Mouse (Mus musculus): ENCODE data around the gene Rnd3.

Gene Rnd3

GRCm38 (mm10) chr2:51148975-51149374, at the start of gene Rnd3:
Rnd3 (minus strand) TSS chr2:51149111.
- peak; percentile 97 for DNase-seq

GRCm38 (mm10) chr2:51192319-51192718, 43.4 kb upstream of the Rnd3 start:
- peak in 1 of 2 experiments; percentile 13 for DNase-seq

- DNase-seq = no peak
These were observed 36.9 kb upstream of the Rnd3 start for GRCm38 (mm10) chr2:51185762-51186161.

GRCm38 (mm10) chr2:51182990-51183389, 34.1 kb upstream of the Rnd3 start:
- no peak for DNase-seq

GRCm38 (mm10) chr2:51181376-51181775, 32.5 kb upstream of the Rnd3 start:
- DNase-seq = no peak

- no peak for DNase-seq
These were observed 30.2 kb upstream of the Rnd3 start for GRCm38 (mm10) chr2:51179096-51179495.

GRCm38 (mm10) chr2:51177615-51178014, 28.7 kb upstream of the Rnd3 start:
- no peak for DNase-seq

- DNase-seq = peak in 1 of 2 experiments; percentile 12
These were observed 26.4 kb upstream of the Rnd3 start for GRCm38 (mm10) chr2:51175276-51175675.

- DNase-seq = peak in 1 of 2 experiments; percentile 31
These were observed 12.2 kb upstream of the Rnd3 start for GRCm38 (mm10) chr2:51161110-51161509.

- DNase-seq = peak; percentile 56 to 67
These were observed 457 bp downstream of the Rnd3 start for GRCm38 (mm10) chr2:51148454-51148853.

- DNase-seq = no peak
These were observed 875 bp downstream of the Rnd3 start for GRCm38 (mm10) chr2:51148065-51148407.

GRCm38 (mm10) chr2:51147318-51148064, 1.4 kb downstream of the Rnd3 start:
- DNase-seq = peak; percentile 82

- DNase-seq = peak; percentile 80 to 88
These were observed 2.0 kb downstream of the Rnd3 start for GRCm38 (mm10) chr2:51146871-51147317.

- DNase-seq = peak; percentile 92 to 94
These were observed 3.0 kb downstream of the Rnd3 start for GRCm38 (mm10) chr2:51145838-51146470.

GRCm38 (mm10) chr2:51144380-51145120, 4.4 kb downstream of the Rnd3 start:
- peak; percentile 33 to 37 for DNase-seq

- no peak for DNase-seq
These were observed 6.5 kb downstream of the Rnd3 start for GRCm38 (mm10) chr2:51142422-51142821.

GRCm38 (mm10) chr2:51141345-51141744, 7.6 kb downstream of the Rnd3 start:
- DNase-seq = no peak

- DNase-seq = no peak
These were observed 8.4 kb downstream of the Rnd3 start for GRCm38 (mm10) chr2:51140486-51140885.

- DNase-seq = no peak
These were observed 8.9 kb downstream of the Rnd3 start for GRCm38 (mm10) chr2:51139912-51140446.

- DNase-seq = peak; percentile 39 to 46
These were observed 9.5 kb downstream of the Rnd3 start for GRCm38 (mm10) chr2:51139218-51139911.

GRCm38 (mm10) chr2:51137726-51138125, 11.2 kb downstream of the Rnd3 start:
- no peak for DNase-seq

- no peak for DNase-seq
These were observed 16.7 kb downstream of the Rnd3 start for GRCm38 (mm10) chr2:51132181-51132580.

GRCm38 (mm10) chr2:51128090-51128489, 20.8 kb downstream of the Rnd3 start:
- DNase-seq = no peak
